Mouse (Mus musculus) lung, embryonic 16.5 days (tissue): ENCODE measurements around the gene Npc2. TPM values are rescaled to one million over a fixed set of nuclear protein-coding genes. Genes with fewer than 3 reads are reported as not detected.
A peak's percentile ranks its signal among the peaks of the same experiment; 100 is the strongest.

ENCODE experiments used
- ATAC-seq: fragments of 200-750 bp; cut with Nextera tagmentation; 2 replicates; pipeline ENCODE4 v1.8.0; 2017; ENCODE audit warnings: low read depth, mild to moderate bottlenecking, moderate library complexity
- H3K27ac ChIP-seq: fragments of 300-500 bp; sonication (generic); 2 replicates; pipeline ENCODE4 v1.5.1; 2014; ENCODE audit warnings: mild to moderate bottlenecking, control low read depth, low read length
- H3K27me3 ChIP-seq: fragments of 300-500 bp; sonication (generic); 2 replicates; pipeline ENCODE4 v1.6.1; 2014; ENCODE audit warnings: low read depth, low read length, mixed read lengths; ENCODE audit not compliant: control insufficient read depth, insufficient read depth
- H3K36me3 ChIP-seq: fragments of 300-500 bp; sonication (generic); 2 replicates; pipeline ENCODE4 v1.6.1; 2014; ENCODE audit warnings: low read length; ENCODE audit not compliant: control insufficient read depth, insufficient read depth
- H3K4me1 ChIP-seq: fragments of 300-500 bp; sonication (generic); replicated peaks from 2 replicates; pipeline ENCODE4 v1.6.1; 2014; ENCODE audit warnings: low read length, mixed read lengths; ENCODE audit not compliant: control insufficient read depth, insufficient read depth
- H3K4me2 ChIP-seq: fragments of 300-500 bp; sonication (generic); 2 replicates; pipeline ENCODE4 v1.6.1; 2014; ENCODE audit warnings: low read depth, low read length, control low read depth
- H3K4me3 ChIP-seq: fragments of 300-500 bp; sonication (generic); 2 replicates; pipeline ENCODE4 v1.5.1; 2014; ENCODE audit warnings: mild to moderate bottlenecking, low read length, control low read depth
- H3K9ac ChIP-seq: fragments of 300-500 bp; sonication (generic); 2 replicates; pipeline ENCODE4 v1.6.1; 2014; ENCODE audit warnings: low read length, control low read depth
- H3K9me3 ChIP-seq: fragments of 300-500 bp; sonication (generic); 2 replicates; pipeline ENCODE4 v1.6.1; 2016; ENCODE audit warnings: low read length; ENCODE audit not compliant: control insufficient read depth
- WGBS: fragments of 180-500 bp; shearing (Covaris S2); extraction: QIAGEN DNeasy Blood & Tissue Kit; methylation state at CpG from one replicate; pipeline ENCODE4 v1.1.7; 2014; 5-methylcytosine and 5-hydroxymethylcytosine counted together
- polyA plus RNA-seq: library from polyadenylated mRNA; unstranded; fragments of >200 nt; fragmentation: Nextera tagmentation; extraction: Ambion mirVana; gene quantifications from 2 replicates; pipeline ENCODE4 v1.2.1, GENCODE M21; 2015

The Npc2 gene
- polyA plus RNA-seq, 1 experiment from 2014 or later: 185 TPM

GRCm38 (mm10) chr12:84767510-84767909, 5.4 kb downstream of the Npc2 start:
- Histone ChIP-seq H3K36me3 (peaks cover 21% of the 10 kb centered on the region), H3K4me1 (peaks cover 14% of the 10 kb centered on the region; the same call in 1 of the 2 replicates), H3K4me3 (peak overlapping the region; percentile 2; the same call in 1 of the 2 replicates), H3K27ac (peak overlapping the region; percentile 57), H3K4me2 (peak overlapping the region; percentile 11; the same call in 1 of the 2 replicates), H3K9ac (no peak overlapping the region; the same call in 1 of the 2 replicates), H3K27me3 (no peaks in the 10 kb centered on the region), H3K9me3 (no peaks in the 10 kb centered on the region)
- ATAC-seq: no peak
- 48% methylated on average over 6 of the region's 6 CpGs for WGBS

DNA sequence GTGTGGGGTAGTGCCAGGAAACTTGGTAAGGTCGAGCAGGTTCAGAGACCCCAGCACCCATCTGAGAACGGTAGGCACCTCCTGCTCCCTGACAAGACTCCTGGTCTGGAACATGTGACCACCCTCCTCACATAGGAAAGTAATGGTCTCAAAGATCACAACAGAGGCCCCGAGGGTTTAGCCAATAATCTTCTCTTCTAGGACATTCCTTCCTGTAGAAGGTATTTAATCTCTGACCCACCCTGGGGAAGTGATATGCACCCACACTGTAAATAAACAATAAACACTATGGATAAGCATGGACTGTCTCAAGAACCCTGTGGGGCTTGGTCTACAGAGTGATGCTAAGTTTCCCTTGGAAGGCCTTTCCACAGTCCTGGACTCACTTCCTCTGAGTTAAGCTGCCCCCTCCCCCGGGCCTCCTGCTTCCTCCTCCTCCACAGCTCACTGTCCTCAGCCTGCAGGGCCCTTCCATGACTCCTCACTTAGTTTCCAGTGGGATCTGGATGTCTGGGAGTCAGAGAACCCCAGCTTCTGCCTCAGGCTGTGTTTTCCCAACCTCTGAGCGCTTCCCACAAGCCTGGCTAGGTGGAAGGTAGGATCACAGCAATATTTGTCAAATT, 6.7 kb downstream of the Npc2 start:
- no peak overlapping the region for H3K27ac ChIP-seq

DNA sequence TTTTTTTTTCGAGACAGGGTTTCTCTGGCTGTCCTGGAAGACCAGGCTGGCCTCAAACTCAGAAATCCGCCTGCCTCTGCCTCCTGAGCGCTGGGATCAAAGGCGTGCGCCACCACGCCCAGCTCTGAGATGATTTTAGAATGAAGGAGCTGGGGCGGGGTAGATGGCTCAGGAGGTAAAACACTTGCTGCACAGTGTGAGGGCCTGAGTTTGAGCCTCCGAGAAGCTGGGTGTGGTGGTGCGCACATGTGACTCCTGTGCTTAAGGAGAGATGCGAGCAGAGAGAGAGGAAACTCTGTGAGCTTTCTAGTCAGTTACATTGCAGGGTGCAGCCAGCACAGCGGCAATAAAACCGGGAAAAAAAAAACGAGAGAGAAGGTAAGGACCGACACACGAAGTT, 7.4 kb downstream of the Npc2 start:
- Histone ChIP-seq H3K4me3 (no peak overlapping the region), H3K4me2 (no peak overlapping the region), H3K36me3 (peaks cover 23% of the 10 kb centered on the region), H3K27ac (no peak overlapping the region), H3K27me3 (no peaks in the 10 kb centered on the region), H3K9ac (no peak overlapping the region), H3K4me1 (peaks cover 9% of the 10 kb centered on the region; the same call in 1 of the 2 replicates), H3K9me3 (no peaks in the 10 kb centered on the region)
- no peak for ATAC-seq
- 87% methylated on average over 15 of the region's 15 CpGs for WGBS

More for the DNA sequence above, 6.7 kb downstream of the Npc2 start:
- Histone ChIP-seq H3K4me1 (peaks cover 14% of the 10 kb centered on the region; the same call in 1 of the 2 replicates), H3K4me2 (no peak overlapping the region), H3K9me3 (no peaks in the 10 kb centered on the region), H3K27me3 (no peaks in the 10 kb centered on the region), H3K36me3 (peaks cover 22% of the 10 kb centered on the region), H3K9ac (no peak overlapping the region), H3K4me3 (no peak overlapping the region)
- ATAC-seq: no peak
- 68% methylated on average over 5 of the region's 5 CpGs for WGBS

DNA sequence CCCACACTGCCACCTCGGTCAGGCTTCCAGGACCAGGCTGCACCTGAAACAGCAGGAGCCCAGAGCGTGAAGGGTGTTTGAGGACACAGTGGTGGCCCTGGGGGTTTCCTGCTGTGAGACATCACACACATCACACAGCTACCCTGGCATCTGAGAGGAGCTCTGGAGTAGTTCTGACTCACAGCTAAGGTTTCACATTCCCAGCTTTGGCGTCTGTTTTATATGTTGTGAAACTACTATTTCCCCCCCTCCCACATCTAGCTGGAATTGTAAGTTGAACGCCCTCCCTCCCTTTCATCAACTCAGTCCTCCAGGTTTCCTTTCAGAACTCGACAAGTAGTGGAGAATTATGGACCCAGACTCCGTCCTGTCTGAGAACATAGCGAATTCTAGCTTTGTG, 8.2 kb downstream of the Npc2 start:
- ATAC-seq: no peak
- Histone ChIP-seq H3K27ac (no peak overlapping the region), H3K36me3 (peaks cover 29% of the 10 kb centered on the region), H3K4me2 (no peak overlapping the region), H3K9me3 (no peaks in the 10 kb centered on the region), H3K4me3 (no peak overlapping the region), H3K4me1 (peaks cover 9% of the 10 kb centered on the region; the same call in 1 of the 2 replicates), H3K9ac (no peak overlapping the region), H3K27me3 (no peaks in the 10 kb centered on the region)
- WGBS: 72% methylated on average over 7 of the region's 7 CpGs

DNA sequence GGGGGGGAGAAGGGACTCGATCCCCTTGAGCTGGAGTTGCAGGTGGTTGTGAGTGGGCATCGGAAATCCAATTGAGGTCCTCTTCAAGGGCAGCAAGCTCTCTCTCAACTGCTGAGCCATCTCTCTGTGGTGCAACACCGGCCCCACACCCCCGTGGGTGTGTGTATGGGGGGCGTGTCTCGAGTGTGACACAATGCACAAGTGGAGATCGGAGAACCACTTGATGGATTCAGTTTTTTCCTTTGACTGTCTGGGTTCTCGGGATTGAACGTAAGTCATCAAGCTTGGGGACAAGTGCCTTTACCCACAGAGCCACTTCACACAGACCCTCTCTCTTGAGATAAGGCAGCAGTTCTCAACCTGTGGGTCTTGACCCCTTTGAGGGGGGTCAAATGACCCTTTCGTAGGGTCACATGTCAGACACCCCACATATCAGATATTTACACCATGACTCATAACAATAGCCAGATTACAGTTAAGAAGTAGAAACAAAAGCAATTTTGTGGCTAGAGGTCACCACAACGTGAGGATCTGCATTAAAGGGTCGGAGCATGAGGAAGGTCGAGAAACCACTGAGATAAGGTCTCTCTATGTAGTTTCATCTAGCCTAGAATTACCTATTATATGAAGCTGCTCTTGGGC, 9.3 kb downstream of the Npc2 start:
- H3K4me1 ChIP-seq: peaks cover 9% of the 10 kb centered on the region; the same call in 1 of the 2 replicates
- H3K9ac ChIP-seq: no peak overlapping the region
- no peak for ATAC-seq
- H3K4me3 ChIP-seq: no peak overlapping the region
- no peak overlapping the region for H3K27ac ChIP-seq
- peaks cover 37% of the 10 kb centered on the region for H3K36me3 ChIP-seq
- 65% methylated on average over 13 of the region's 13 CpGs for WGBS
- no peaks in the 10 kb centered on the region for H3K27me3 ChIP-seq
- no peaks in the 10 kb centered on the region for H3K9me3 ChIP-seq
- H3K4me2 ChIP-seq: no peak overlapping the region

DNA sequence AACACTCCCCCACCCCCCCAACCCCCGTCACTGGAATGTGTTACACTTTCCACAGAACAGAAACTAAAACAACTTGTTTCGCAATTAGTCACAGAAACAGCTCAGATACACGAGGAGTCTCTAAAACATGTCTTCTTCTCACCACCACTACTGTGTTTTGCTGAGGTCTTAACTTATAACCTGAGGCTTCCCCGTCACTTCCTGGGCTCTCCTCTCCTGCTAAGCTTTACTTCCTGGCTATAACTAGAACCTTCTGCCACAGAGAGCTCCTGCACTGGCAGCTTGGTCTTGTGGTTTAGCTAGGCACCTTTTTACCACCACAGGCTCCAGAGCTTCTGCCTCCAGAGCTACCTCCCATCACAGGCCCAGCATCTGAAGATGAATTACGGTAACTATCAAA, 10.4 kb downstream of the Npc2 start:
- no peak overlapping the region for H3K27ac ChIP-seq
- no peak overlapping the region for H3K4me2 ChIP-seq
- no peak overlapping the region for H3K4me3 ChIP-seq
- no peak overlapping the region for H3K9ac ChIP-seq
- no peak for ATAC-seq
- WGBS: 78% methylated on average over 5 of the region's 5 CpGs
- H3K4me1 ChIP-seq: peaks cover 3% of the 10 kb centered on the region; the same call in 1 of the 2 replicates
- peaks cover 39% of the 10 kb centered on the region for H3K36me3 ChIP-seq
- H3K27me3 ChIP-seq: no peaks in the 10 kb centered on the region
- no peaks in the 10 kb centered on the region for H3K9me3 ChIP-seq

GRCm38 (mm10) chr12:84759063-84759462, 13.9 kb downstream of the Npc2 start:
- H3K9me3 ChIP-seq: no peaks in the 10 kb centered on the region
- no peak overlapping the region for H3K27ac ChIP-seq
- H3K9ac ChIP-seq: no peak overlapping the region
- 64% methylated on average over 2 of the region's 2 CpGs for WGBS
- no peaks in the 10 kb centered on the region for H3K4me1 ChIP-seq
- no peak for ATAC-seq
- no peak overlapping the region for H3K4me3 ChIP-seq
- H3K27me3 ChIP-seq: no peaks in the 10 kb centered on the region
- no peak overlapping the region for H3K4me2 ChIP-seq
- peaks cover 48% of the 10 kb centered on the region for H3K36me3 ChIP-seq

- H3K4me3 ChIP-seq: no peak overlapping the region
- H3K4me2 ChIP-seq: no peak overlapping the region
- H3K9ac ChIP-seq: no peak overlapping the region
- ATAC-seq: no peak
- H3K27me3 ChIP-seq: no peaks in the 10 kb centered on the region
- H3K36me3 ChIP-seq: peaks cover 36% of the 10 kb centered on the region
- H3K27ac ChIP-seq: no peak overlapping the region
- H3K9me3 ChIP-seq: no peaks in the 10 kb centered on the region
- no peaks in the 10 kb centered on the region for H3K4me1 ChIP-seq
- WGBS: 89% methylated on average over 10 of the region's 10 CpGs
Observed at GRCm38 (mm10) chr12:84756016-84756415, 16.9 kb downstream of the Npc2 start.

GRCm38 (mm10) chr12:84755008-84755695, 17.8 kb downstream of the Npc2 start:
- no peak overlapping the region for H3K4me2 ChIP-seq
- H3K9me3 ChIP-seq: no peaks in the 10 kb centered on the region
- H3K4me3 ChIP-seq: no peak overlapping the region
- H3K36me3 ChIP-seq: peaks cover 32% of the 10 kb centered on the region
- H3K27ac ChIP-seq: no peak overlapping the region
- no peaks in the 10 kb centered on the region for H3K4me1 ChIP-seq
- no peaks in the 10 kb centered on the region for H3K27me3 ChIP-seq
- no peak for ATAC-seq
- WGBS: 65% methylated on average over 16 of the region's 16 CpGs
- no peak overlapping the region for H3K9ac ChIP-seq
